Mouse (Mus musculus) heart, adult 9 months (tissue): ENCODE results near the gene Dcpp2.
A peak's percentile ranks its signal among the peaks of the same experiment; 100 is the strongest.
"Not testable (repeated sequence)": the region's sequence is repeated elsewhere in the genome, so short reads cannot be mapped to it uniquely, and the experiment has no call there.

Source experiments
- DNase-seq, 2 experiments: peaks; one replicate each; pipeline ENCODE4 v3.0.0; 2022; ENCODE audit warnings: low spot score in 2 of 2

Dcpp2 gene

DNA sequence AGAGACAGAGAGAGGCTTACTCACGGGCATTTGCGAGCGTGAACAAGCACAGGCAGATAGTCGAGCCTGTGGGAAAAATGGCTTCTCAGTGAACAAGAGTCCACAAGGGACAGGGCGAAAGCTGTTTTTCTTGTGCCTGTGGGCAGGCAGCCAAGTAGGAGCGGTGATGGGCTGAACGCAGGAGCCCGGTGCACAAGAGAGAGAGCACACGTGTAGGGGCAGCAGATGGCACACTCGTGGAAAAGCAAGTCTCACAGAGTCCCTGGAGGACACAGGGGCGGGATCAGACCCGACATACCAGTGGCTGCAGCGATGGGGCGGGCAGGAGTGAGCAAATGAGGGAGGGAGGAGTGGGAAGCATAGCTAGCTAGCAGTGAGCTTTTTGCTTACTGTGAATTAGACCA, 44.4 kb downstream of the Dcpp2 start:
- DNase-seq: peak; percentile 69 to 70

- DNase-seq: no peak
Observed at GRCm38 (mm10) chr17:23931157-23931556, 50.5 kb downstream of the Dcpp2 start.

- DNase-seq: no peak
Observed at GRCm38 (mm10) chr17:23941372-23941771, 60.7 kb downstream of the Dcpp2 start, which contains the start of gene Sbp. Gene Sbp (plus strand): TSS chr17:23941672.

GRCm38 (mm10) chr17:23947486-23947885, 66.8 kb downstream of the Dcpp2 start:
- not testable (repeated sequence) for DNase-seq

- DNase-seq: no peak
Observed at GRCm38 (mm10) chr17:23949068-23949467, 68.4 kb downstream of the Dcpp2 start.
